Mouse (Mus musculus): Measurements from ENCODE around the gene Ramp1. TPM values are rescaled to one million over a fixed set of nuclear protein-coding genes. Genes with fewer than 3 reads are reported as not detected.

Ramp1 gene
- polyA plus RNA-seq, 1 experiment from 2014 or later: 0.61 TPM

DNA sequence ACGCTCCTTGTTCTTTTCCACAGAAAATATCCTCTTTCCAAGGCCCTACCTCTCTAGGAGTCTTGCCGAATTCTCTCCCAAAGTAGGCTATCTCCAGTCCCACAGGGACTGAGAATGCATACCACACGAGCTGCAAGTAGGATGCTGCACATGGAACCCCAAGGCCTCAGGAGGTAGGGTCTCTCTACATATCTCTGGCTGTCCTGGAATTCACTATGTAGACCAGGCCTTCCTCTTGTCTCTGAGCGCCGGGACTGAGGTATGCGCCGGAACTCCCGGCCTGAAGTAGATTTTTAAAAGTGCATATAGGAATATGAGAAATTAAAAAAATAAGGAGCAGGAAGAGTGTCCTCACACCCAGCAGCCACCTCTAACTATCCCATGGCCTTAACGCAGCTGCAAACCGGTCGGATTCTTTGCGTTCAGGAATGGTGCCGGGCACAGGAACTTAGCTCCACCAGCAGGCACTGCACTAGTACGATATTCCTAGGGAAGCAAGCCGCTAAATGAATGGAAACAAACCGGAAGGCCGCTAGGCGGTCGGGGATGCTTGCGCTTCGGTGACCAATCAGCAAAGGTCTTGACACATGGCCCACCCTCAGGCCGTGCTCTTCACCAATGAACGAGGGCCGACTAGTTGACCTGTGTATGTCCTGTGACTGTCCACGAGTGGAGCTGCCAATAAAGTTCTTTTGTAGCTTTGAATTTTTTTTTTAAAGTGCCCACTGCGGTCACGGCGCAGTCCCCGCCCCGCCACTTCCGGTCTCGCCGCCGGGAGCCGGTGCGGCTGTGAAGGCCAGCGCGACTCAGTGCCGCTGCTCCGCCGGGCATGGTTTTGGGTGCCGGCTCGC, 70.2 kb downstream of the Ramp1 start, which contains the start of gene Ube2f:
Gene Ube2f (plus strand): TSS at position 741 of the 851 bp plus-strand sequence.
- peak; percentile 96 for DNase-seq (ENCODE audit: low spot score)
- Histone ChIP-seq H3K27ac (replicated peaks) (peak within 1 kb of the TSS; percentile 88), H3K36me3 (replicated peaks) (peaks cover 8% of the 10 kb centered on the region), H3K4me3 (peak within 1 kb of the TSS; percentile 99), H3K9me3 (no peaks in the 10 kb centered on the region), H3K27me3 (replicated peaks; ENCODE audit: low read depth, poor library complexity, severe bottlenecking) (no peaks in the 10 kb centered on the region), H3K4me1 (peaks cover 34% of the 10 kb centered on the region)
- under 1% methylated on average over 43 of the region's 43 CpGs for WGBS

DNA sequence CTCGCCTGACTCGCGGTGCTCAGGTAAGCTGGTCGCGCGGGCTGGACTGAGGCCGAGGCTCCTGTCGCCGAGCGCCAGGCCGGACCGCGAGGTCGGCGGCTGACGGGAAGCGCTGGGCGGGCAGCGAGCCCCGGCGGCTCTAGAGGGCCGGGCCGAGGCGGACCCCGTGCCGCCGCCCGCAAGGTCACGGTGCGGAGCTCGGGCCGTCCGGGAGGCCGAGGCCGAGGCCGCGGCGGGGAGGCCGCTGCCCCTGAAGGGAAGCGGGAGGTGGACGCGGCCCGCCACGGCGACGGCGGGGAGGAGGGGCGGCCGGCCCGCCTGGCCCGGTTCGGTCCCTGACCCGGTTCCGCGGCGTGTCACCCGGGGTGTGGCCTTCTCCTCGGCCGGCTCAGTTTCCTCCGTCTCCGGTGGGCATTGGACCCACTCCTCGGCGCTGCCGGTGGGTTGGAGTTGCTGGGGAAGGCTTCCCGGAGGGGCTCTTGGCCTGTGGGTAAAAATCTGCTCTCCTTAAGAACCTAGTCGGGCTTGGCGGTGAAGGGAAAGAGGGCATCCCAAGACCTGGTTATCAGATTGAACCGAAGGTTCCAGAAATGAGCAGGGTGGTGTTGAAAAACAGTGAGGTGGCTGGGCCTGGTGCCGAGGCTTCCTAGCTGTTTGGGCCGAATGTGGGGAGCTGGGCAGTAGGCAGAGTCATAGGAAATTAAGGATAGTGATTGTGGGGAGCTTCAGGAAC, 71.0 kb downstream of the Ramp1 start:
- H3K27ac ChIP-seq (replicated peaks): peak overlapping the region; percentile 88
- WGBS: under 1% methylated on average over 70 of the region's 70 CpGs
- no peaks in the 10 kb centered on the region for H3K9me3 ChIP-seq
- H3K36me3 ChIP-seq (replicated peaks): peaks cover 8% of the 10 kb centered on the region
- peak overlapping the region; percentile 99 for H3K4me3 ChIP-seq
- peaks cover 34% of the 10 kb centered on the region for H3K4me1 ChIP-seq
- H3K27me3 ChIP-seq (replicated peaks; ENCODE audit: low read depth, poor library complexity, severe bottlenecking): no peaks in the 10 kb centered on the region
- DNase-seq (ENCODE audit: low spot score): peak; percentile 26

DNA sequence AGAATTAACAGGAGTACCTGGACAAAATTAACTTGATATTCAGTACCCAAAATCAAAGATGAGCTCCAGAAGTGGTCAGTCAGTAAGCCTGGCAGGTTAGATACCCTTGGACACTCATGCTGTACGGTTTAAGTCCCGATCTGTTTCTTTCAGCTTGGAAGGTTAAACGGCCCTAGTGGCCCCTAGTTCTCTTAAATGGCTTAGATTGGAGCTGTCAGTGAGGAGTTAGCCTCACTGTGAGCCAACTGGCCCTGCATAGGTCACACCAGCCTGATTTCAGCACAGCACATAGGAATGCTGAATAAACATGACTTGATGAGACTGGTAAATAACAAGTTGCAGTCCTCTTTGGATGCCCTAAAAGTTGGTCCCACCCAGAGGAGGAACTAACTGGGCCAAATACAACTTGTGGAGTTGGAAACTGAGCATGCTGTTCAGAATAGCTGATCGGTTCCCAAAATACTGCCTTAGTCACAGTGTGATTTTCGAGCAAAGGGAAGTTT, 71.6 kb downstream of the Ramp1 start:
- 51% methylated on average over 5 of the region's 5 CpGs for WGBS
- peak overlapping the region; percentile 88; the same call in 1 of the 2 replicates for H3K27ac ChIP-seq (replicated peaks)
- no peaks in the 10 kb centered on the region for H3K27me3 ChIP-seq (replicated peaks; ENCODE audit: low read depth, poor library complexity, severe bottlenecking)
- peaks cover 34% of the 10 kb centered on the region for H3K4me1 ChIP-seq
- H3K36me3 ChIP-seq (replicated peaks): peaks cover 10% of the 10 kb centered on the region
- H3K4me3 ChIP-seq: peak overlapping the region; percentile 99
- DNase-seq (ENCODE audit: low spot score): no peak
- H3K9me3 ChIP-seq: no peaks in the 10 kb centered on the region

DNA sequence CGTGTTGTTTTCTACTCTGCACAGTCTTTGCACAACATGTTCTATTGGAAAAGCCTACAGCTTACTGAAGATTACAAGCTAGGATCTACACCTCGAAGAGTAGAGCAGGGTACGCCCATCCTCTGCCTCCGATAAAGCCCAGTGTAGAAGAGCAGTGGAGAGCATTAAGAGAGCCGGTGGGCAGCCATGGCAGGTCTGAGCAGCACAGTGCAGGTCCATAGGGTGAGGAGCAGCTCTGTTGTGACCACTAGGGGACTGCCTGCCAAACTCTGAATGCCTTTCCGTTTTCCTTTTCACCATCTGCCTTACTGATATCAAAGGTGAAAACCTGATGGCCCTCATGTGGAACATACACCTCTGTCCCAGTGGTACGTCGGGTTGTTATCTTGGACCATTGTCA, 72.3 kb downstream of the Ramp1 start:
- H3K4me1 ChIP-seq: peaks cover 34% of the 10 kb centered on the region
- H3K27me3 ChIP-seq (replicated peaks; ENCODE audit: low read depth, poor library complexity, severe bottlenecking): no peaks in the 10 kb centered on the region
- H3K27ac ChIP-seq (replicated peaks): no peak overlapping the region
- DNase-seq (ENCODE audit: low spot score): no peak
- 67% methylated on average over 8 of the region's 8 CpGs for WGBS
- H3K4me3 ChIP-seq: peak overlapping the region; percentile 99
- H3K9me3 ChIP-seq: no peaks in the 10 kb centered on the region
- H3K36me3 ChIP-seq (replicated peaks): peaks cover 17% of the 10 kb centered on the region

DNA sequence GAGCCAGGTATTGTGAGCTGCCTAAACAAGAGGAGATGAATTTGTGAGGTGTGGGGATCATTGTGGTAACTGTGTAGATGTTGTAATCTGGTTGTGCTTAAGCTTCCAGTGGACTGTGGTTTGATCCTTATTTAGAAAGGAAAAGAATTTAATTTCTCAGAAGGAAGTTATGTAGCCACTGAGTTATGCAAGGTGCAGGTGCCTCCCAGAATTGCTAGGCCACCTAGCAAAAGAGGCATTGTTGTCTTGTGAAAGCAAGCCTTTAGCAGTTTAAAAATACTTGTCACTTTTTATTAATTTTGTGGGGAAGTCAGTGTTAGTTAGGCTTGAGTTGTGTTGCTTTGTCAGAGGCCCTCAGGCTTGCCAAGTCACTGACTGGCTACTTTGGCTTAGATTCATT, 78.3 kb downstream of the Ramp1 start:
- Histone ChIP-seq H3K9me3 (no peaks in the 10 kb centered on the region), H3K4me3 (no peak overlapping the region), H3K4me1 (0 out of 2 replicates have a peak, but pooled peaks cover 2% of the 10 kb centered on the region), H3K27me3 (replicated peaks; ENCODE audit: low read depth, poor library complexity, severe bottlenecking) (no peaks in the 10 kb centered on the region), H3K36me3 (replicated peaks) (peaks cover 26% of the 10 kb centered on the region), H3K27ac (replicated peaks) (no peak overlapping the region)
- no peak for DNase-seq (ENCODE audit: low spot score)

DNA sequence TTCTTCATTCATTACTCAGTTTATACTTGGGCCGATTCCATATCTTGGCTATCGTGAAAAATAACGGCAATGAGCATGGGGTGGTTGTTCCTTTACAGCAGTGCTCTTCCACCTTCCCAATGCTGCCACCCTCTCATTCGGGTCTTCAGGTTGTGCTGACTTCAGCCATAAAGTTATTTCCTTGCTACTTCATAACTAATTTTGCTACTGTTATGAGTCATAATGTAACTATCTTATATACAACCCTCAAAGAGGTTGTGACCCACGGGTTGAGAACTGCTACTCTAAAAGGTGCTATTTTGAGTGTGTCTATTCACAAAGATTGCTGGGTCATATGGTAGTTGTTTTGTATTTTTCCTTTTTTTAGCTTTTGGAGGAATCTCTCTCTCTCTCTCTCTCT, 80.2 kb downstream of the Ramp1 start:
- H3K4me3 ChIP-seq: no peak overlapping the region
- peaks cover 22% of the 10 kb centered on the region; the same call in 1 of the 2 replicates for H3K36me3 ChIP-seq (replicated peaks)
- no peaks in the 10 kb centered on the region for H3K9me3 ChIP-seq
- no peak overlapping the region for H3K27ac ChIP-seq (replicated peaks)
- H3K27me3 ChIP-seq (replicated peaks; ENCODE audit: low read depth, poor library complexity, severe bottlenecking): no peaks in the 10 kb centered on the region
- no peaks in the 10 kb centered on the region for H3K4me1 ChIP-seq
- WGBS: 92% methylated on average over 5 of the region's 5 CpGs
- DNase-seq (ENCODE audit: low spot score): no peak

DNA sequence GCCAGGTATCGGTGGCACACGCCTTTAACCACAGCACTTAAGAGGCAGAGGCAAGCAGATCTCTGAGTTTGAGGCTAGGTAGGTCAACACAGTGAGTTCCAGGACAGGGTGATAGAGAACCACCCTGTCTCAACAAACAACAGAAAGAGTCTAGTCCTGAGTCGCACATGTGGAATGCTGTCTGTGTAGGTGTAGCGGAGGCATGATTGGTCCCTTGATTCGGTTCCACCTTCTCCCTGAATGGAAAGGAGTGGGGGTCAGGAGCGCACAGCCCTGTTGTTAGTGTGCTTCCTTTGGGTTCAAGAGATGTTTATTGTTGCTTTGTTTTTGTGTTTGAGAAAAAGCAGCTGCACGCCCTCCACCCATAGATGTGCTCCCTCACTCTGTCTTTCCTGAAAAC, 82.9 kb downstream of the Ramp1 start:
- DNase-seq (ENCODE audit: low spot score): no peak
- no peaks in the 10 kb centered on the region for H3K4me1 ChIP-seq
- no peaks in the 10 kb centered on the region for H3K9me3 ChIP-seq
- no peak overlapping the region for H3K27ac ChIP-seq (replicated peaks)
- peaks cover 32% of the 10 kb centered on the region for H3K36me3 ChIP-seq (replicated peaks)
- no peak overlapping the region for H3K4me3 ChIP-seq
- WGBS: 92% methylated on average over 7 of the region's 7 CpGs
- no peaks in the 10 kb centered on the region for H3K27me3 ChIP-seq (replicated peaks; ENCODE audit: low read depth, poor library complexity, severe bottlenecking)

DNA sequence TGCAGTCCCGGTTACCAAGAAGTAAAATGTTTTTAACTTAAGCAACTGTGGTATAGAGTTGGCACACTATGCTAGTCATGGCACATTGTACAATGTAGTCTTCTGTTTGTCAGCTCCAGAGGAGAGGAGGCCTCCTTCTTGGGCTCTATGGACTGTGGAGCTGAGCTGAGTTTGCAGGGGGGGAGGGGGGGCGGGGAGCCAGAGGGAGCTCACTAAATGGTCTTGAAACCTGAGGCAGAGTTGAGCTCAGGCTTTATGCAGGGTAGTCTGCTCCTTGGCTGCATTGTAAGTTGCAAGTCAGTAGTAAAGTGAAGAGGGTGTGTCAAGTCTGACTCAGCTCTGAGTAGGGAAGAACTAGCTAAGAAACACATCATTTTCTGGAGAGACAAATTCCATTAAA, 92.6 kb downstream of the Ramp1 start:
- H3K9me3 ChIP-seq: no peaks in the 10 kb centered on the region
- H3K27ac ChIP-seq (replicated peaks): no peak overlapping the region
- WGBS: 86% methylated on average over 2 of the region's 2 CpGs
- H3K27me3 ChIP-seq (replicated peaks; ENCODE audit: low read depth, poor library complexity, severe bottlenecking): no peaks in the 10 kb centered on the region
- H3K36me3 ChIP-seq (replicated peaks): peaks cover 48% of the 10 kb centered on the region
- H3K4me3 ChIP-seq: no peak overlapping the region
- H3K4me1 ChIP-seq: no peaks in the 10 kb centered on the region
- DNase-seq (ENCODE audit: low spot score): no peak

Other genes with a start within 250 kb of the Ramp1 start
- not detected in 2 replicates for gene Prlh, start 226.7 kb upstream of the Ramp1 start, polyA plus RNA-seq (2016; fragmentation: Nextera tagmentation; extraction: Ambion mirVana)
- gene Rab17, start 210.2 kb upstream of the Ramp1 start, polyA plus RNA-seq (2016; fragmentation: Nextera tagmentation; extraction: Ambion mirVana): 0.39 and 0.44 TPM in 2 replicates
- gene Lrrfip1, start 181.1 kb upstream of the Ramp1 start, polyA plus RNA-seq (2016; fragmentation: Nextera tagmentation; extraction: Ambion mirVana): 22.5 and 25.7 TPM in 2 replicates
- 0.87 and 1.2 TPM in 2 replicates for gene Rbm44, start 34.7 kb upstream of the Ramp1 start, polyA plus RNA-seq (2016; fragmentation: Nextera tagmentation; extraction: Ambion mirVana)
- gene Ube2f, start 70.5 kb downstream of the Ramp1 start, polyA plus RNA-seq (2016; fragmentation: Nextera tagmentation; extraction: Ambion mirVana): 87.6 and 100 TPM in 2 replicates
- gene Scly, start 118.5 kb downstream of the Ramp1 start, polyA plus RNA-seq (2016; fragmentation: Nextera tagmentation; extraction: Ambion mirVana): 16.0 and 16.5 TPM in 2 replicates
- gene Espnl, start 142.3 kb downstream of the Ramp1 start, polyA plus RNA-seq (2016; fragmentation: Nextera tagmentation; extraction: Ambion mirVana): 0.05 and 0.09 TPM in 2 replicates
- gene Klhl30, start 171.2 kb downstream of the Ramp1 start, polyA plus RNA-seq (2016; fragmentation: Nextera tagmentation; extraction: Ambion mirVana): 0.21 and 0.22 TPM in 2 replicates
- gene Erfe, start 186.6 kb downstream of the Ramp1 start, polyA plus RNA-seq (2016; fragmentation: Nextera tagmentation; extraction: Ambion mirVana): 1.8 and 2.0 TPM in 2 replicates
- 175 and 177 TPM in 2 replicates for gene Ilkap, start 219.0 kb downstream of the Ramp1 start, polyA plus RNA-seq (2016; fragmentation: Nextera tagmentation; extraction: Ambion mirVana)
- 136 and 144 TPM in 2 replicates for gene Hes6, start 234.2 kb downstream of the Ramp1 start, polyA plus RNA-seq (2016; fragmentation: Nextera tagmentation; extraction: Ambion mirVana)